In the genomic region with DNA sequence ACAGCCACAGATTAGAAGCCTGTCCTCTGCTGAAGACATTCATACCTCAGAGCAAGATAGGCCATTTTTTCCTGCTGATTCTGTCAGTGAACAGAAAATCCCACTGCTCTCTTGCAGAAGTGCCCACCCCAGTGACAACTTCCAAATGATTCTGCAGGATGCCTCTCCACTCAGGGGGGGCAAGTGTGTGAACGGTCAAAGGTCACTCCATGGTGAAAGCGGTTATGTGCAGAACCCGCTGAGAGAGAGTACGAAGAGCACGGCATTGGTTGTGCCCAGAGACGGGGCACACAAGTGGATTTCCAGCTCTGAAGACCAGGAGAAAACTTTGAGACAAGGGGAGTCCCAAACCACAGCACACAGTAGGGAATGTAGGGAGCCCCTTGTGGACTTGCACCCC, we compare ENCODE assay signal across 13 mouse cellular contexts.
A peak's percentile ranks its signal among the peaks of the same experiment; 100 is the strongest.
DNase-seq lines count a peak whose midpoint lies in the region; ATAC-seq lines count a peak whose summit lies in the region.
"Had no signal": no experiment of that assay in that cellular context is flagged by ENCODE, and none has a peak within 500 bp of the region (broad histone marks: within the 10 kb centered on the region; RNA-seq: fewer than 3 reads in every experiment).

No protein-coding gene starts in this region.

- no peak overlapping the region for H3K9ac ChIP-seq in forebrain, embryonic 16.5 days (replicated peaks; ENCODE audit: low read depth, low read length)
- no peak overlapping the region for H3K9ac ChIP-seq in limb, embryonic 13.5 days
- no peak overlapping the region for H3K9ac ChIP-seq in liver, embryonic 11.5 days (ENCODE audit: low read depth, low read length)
- no peak overlapping the region for H3K9ac ChIP-seq in stomach, embryonic 15.5 days
- H3K9ac ChIP-seq: limb, embryonic 12.5 days; neural tube, embryonic 12.5 days had no signal

- 55% methylated on average over 6 of the region's 6 CpGs for WGBS in forebrain, embryonic 10.5 days
- 62% methylated on average over 6 of the region's 6 CpGs for WGBS in forebrain, embryonic 16.5 days
- 92% methylated on average over 6 of the region's 6 CpGs for WGBS in limb, embryonic 13.5 days
- 93% methylated on average over 6 of the region's 6 CpGs for WGBS in limb, embryonic 10.5 days
- WGBS in liver, embryonic 11.5 days, result 85% methylated on average over 6 of the region's 6 CpGs
- 83% methylated on average over 6 of the region's 6 CpGs for WGBS in stomach, embryonic 15.5 days

- no peaks in the 10 kb centered on the region for H3K9me3 ChIP-seq in forebrain, embryonic 10.5 days
- H3K9me3 ChIP-seq in forebrain, embryonic 16.5 days (ENCODE audit: control insufficient read depth, low read length), result no peaks in the 10 kb centered on the region
- no peaks in the 10 kb centered on the region for H3K9me3 ChIP-seq in limb, embryonic 13.5 days
- no peaks in the 10 kb centered on the region for H3K9me3 ChIP-seq in limb, embryonic 10.5 days (replicated peaks)
- H3K9me3 ChIP-seq in liver, embryonic 11.5 days (ENCODE audit: control insufficient read depth, low read length), result no peaks in the 10 kb centered on the region
- H3K9me3 ChIP-seq in stomach, embryonic 15.5 days, result no peaks in the 10 kb centered on the region
- H3K9me3 ChIP-seq: limb, embryonic 12.5 days; neural tube, embryonic 12.5 days had no signal

- peaks cover 47% of the 10 kb centered on the region for H3K4me1 ChIP-seq in forebrain, embryonic 10.5 days
- peaks cover 24% of the 10 kb centered on the region for H3K4me1 ChIP-seq in forebrain, embryonic 16.5 days (replicated peaks; ENCODE audit: control insufficient read depth, insufficient read depth, low read length)
- H3K4me1 ChIP-seq in limb, embryonic 13.5 days, result peaks cover 30% of the 10 kb centered on the region
- H3K4me1 ChIP-seq in limb, embryonic 10.5 days, result peaks cover 17% of the 10 kb centered on the region
- H3K4me1 ChIP-seq in liver, embryonic 11.5 days (replicated peaks; ENCODE audit: control insufficient read depth, insufficient read depth, low read length), result peaks cover 17% of the 10 kb centered on the region
- H3K4me1 ChIP-seq in stomach, embryonic 15.5 days, result peaks cover 6% of the 10 kb centered on the region

- peaks cover 18% of the 10 kb centered on the region for H3K27me3 ChIP-seq in forebrain, embryonic 10.5 days (ENCODE audit: poor library complexity, severe bottlenecking)
- no peaks in the 10 kb centered on the region for H3K27me3 ChIP-seq in forebrain, embryonic 16.5 days (replicated peaks; ENCODE audit: control insufficient read depth, insufficient read depth, low read length)
- H3K27me3 ChIP-seq in limb, embryonic 13.5 days, result peaks cover 8% of the 10 kb centered on the region; the same call in 1 of the 2 replicates
- H3K27me3 ChIP-seq in limb, embryonic 10.5 days (ENCODE audit: low read depth, poor library complexity, severe bottlenecking), result peaks cover 15% of the 10 kb centered on the region; the same call in 1 of the 2 replicates
- H3K27me3 ChIP-seq in liver, embryonic 11.5 days (replicated peaks; ENCODE audit: control insufficient read depth, insufficient read depth, low read length), result no peaks in the 10 kb centered on the region
- H3K27me3 ChIP-seq in stomach, embryonic 15.5 days (replicated peaks), result no peaks in the 10 kb centered on the region
- H3K27me3 ChIP-seq: neural tube, embryonic 12.5 days had no signal

- 0 out of 2 replicates have a peak overlapping the region, but pooled peaks have one; percentile 8 for H3K27ac ChIP-seq in forebrain, embryonic 10.5 days
- no peak overlapping the region for H3K27ac ChIP-seq in forebrain, embryonic 16.5 days (ENCODE audit: low read length)
- H3K27ac ChIP-seq in limb, embryonic 13.5 days, result no peak overlapping the region
- no peak overlapping the region for H3K27ac ChIP-seq in limb, embryonic 10.5 days
- no peak overlapping the region for H3K27ac ChIP-seq in liver, embryonic 11.5 days (ENCODE audit: low read depth, low read length)
- H3K27ac ChIP-seq in stomach, embryonic 15.5 days, result no peak overlapping the region
- H3K27ac ChIP-seq: limb, embryonic 12.5 days; neural tube, embryonic 12.5 days had no signal

- no peak overlapping the region for H3K4me2 ChIP-seq in forebrain, embryonic 16.5 days (ENCODE audit: low read length)
- H3K4me2 ChIP-seq in limb, embryonic 13.5 days (replicated peaks), result peak overlapping the region; percentile 88; the same call in 1 of the 2 replicates
- peak overlapping the region; percentile 42 for H3K4me2 ChIP-seq in liver, embryonic 11.5 days
- peak overlapping the region; percentile 83 for H3K4me2 ChIP-seq in stomach, embryonic 15.5 days
- H3K4me2 ChIP-seq: limb, embryonic 12.5 days; neural tube, embryonic 12.5 days had no signal

- no peak for ATAC-seq in forebrain, embryonic 16.5 days
- no peak for ATAC-seq in limb, embryonic 13.5 days (ENCODE audit: low FRiP score, low read depth)
- no peak for ATAC-seq in liver, embryonic 11.5 days (replicated peaks; ENCODE audit: low FRiP score)
- ATAC-seq in stomach, embryonic 15.5 days (ENCODE audit: insufficient read depth, low FRiP score, low read depth), result no peak

- H3K36me3 ChIP-seq in forebrain, embryonic 10.5 days (replicated peaks), result peaks cover 8% of the 10 kb centered on the region
- H3K36me3 ChIP-seq in forebrain, embryonic 16.5 days (ENCODE audit: control insufficient read depth, insufficient read depth), result no peaks in the 10 kb centered on the region
- H3K36me3 ChIP-seq in limb, embryonic 13.5 days, result peaks cover 14% of the 10 kb centered on the region
- H3K36me3 ChIP-seq in limb, embryonic 10.5 days, result no peaks in the 10 kb centered on the region
- H3K36me3 ChIP-seq in liver, embryonic 11.5 days (ENCODE audit: control insufficient read depth, insufficient read depth, low read length), result no peaks in the 10 kb centered on the region
- H3K36me3 ChIP-seq in stomach, embryonic 15.5 days, result no peaks in the 10 kb centered on the region

- H3K4me3 ChIP-seq in forebrain, embryonic 10.5 days, result peak overlapping the region; percentile 55; the same call in 1 of the 2 replicates
- H3K4me3 ChIP-seq in forebrain, embryonic 16.5 days (replicated peaks; ENCODE audit: low read length), result no peak overlapping the region
- H3K4me3 ChIP-seq in limb, embryonic 13.5 days, result no peak overlapping the region
- H3K4me3 ChIP-seq in limb, embryonic 10.5 days, result no peak overlapping the region
- H3K4me3 ChIP-seq in liver, embryonic 11.5 days (ENCODE audit: low read depth, low read length), result no peak overlapping the region
- 0 out of 2 replicates have a peak overlapping the region, but pooled peaks have one; percentile 51 for H3K4me3 ChIP-seq in stomach, embryonic 15.5 days (replicated peaks)
- H3K4me3 ChIP-seq: limb, embryonic 12.5 days; neural tube, embryonic 12.5 days had no signal

- no peak for DNase-seq in forebrain, embryonic 10.5 days (ENCODE audit: extremely low spot score, low spot score)
- DNase-seq in limb, embryonic 10.5 days (ENCODE audit: low spot score), result no peak
- no peak for DNase-seq in liver, embryonic 11.5 days (ENCODE audit: low spot score)
- DNase-seq in urinary bladder, postnatal 10 days (ENCODE audit: low spot score), result no peak
- DNase-seq in retina, postnatal 1 day, result no peak
- DNase-seq: adrenal gland, postnatal 36 days; cerebellum, postnatal 14 days; right cerebral cortex, postnatal 4 days had no signal

Comparison
In these comparisons a context has a peak if more than half of its experiments do, and no peak if none do; other contexts are left out.
1. H3K4me3 ChIP-seq: peak in forebrain, embryonic 10.5 days (single experiment) and stomach, embryonic 15.5 days (single experiment); none in forebrain, embryonic 16.5 days (single experiment), limb, embryonic 13.5 days (single experiment), limb, embryonic 10.5 days (single experiment) and liver, embryonic 11.5 days (single experiment).